Mouse (Mus musculus) hindbrain, embryonic 15.5 days (tissue): Measurements from ENCODE around the gene Clca4b. TPM values are rescaled to one million over a fixed set of nuclear protein-coding genes. Genes with fewer than 3 reads are reported as not detected.
"Not testable (repeated sequence)": the region's sequence is repeated elsewhere in the genome, so short reads cannot be mapped to it uniquely, and the experiment has no call there.

Experiments used
- ATAC-seq: fragments of 200-750 bp; cut with Nextera tagmentation; 2 replicates; pipeline ENCODE4 v1.8.0; 2017; ENCODE audit warnings: low read depth, moderate number of reproducible peaks, moderate TSS enrichment; ENCODE audit not compliant: low FRiP score
- H3K27ac ChIP-seq: fragments of 300-500 bp; sonication (generic); replicated peaks from 2 replicates; pipeline ENCODE4 v1.5.1; 2015; ENCODE audit warnings: mild to moderate bottlenecking, inconsistent platforms
- H3K27me3 ChIP-seq: fragments of 300-500 bp; sonication (generic); 2 replicates; pipeline ENCODE4 v1.6.1; 2015; ENCODE audit warnings: control low read depth, inconsistent platforms
- H3K36me3 ChIP-seq: fragments of 300-500 bp; sonication (generic); 2 replicates; pipeline ENCODE4 v1.6.1; 2015; ENCODE audit warnings: control low read depth, inconsistent platforms
- H3K4me1 ChIP-seq: fragments of 300-500 bp; sonication (generic); replicated peaks from 2 replicates; pipeline ENCODE4 v1.6.1; 2015; ENCODE audit warnings: control low read depth, inconsistent platforms
- H3K4me2 ChIP-seq: fragments of 300-500 bp; sonication (generic); 2 replicates; pipeline ENCODE4 v1.6.1; 2015; ENCODE audit warnings: moderate library complexity, mild to moderate bottlenecking, inconsistent platforms
- H3K4me3 ChIP-seq: fragments of 300-500 bp; sonication (generic); 2 replicates; pipeline ENCODE4 v1.5.1; 2015; ENCODE audit warnings: mild to moderate bottlenecking, inconsistent platforms
- H3K9ac ChIP-seq: fragments of 300-500 bp; sonication (generic); 2 replicates; pipeline ENCODE4 v1.6.1; 2015; ENCODE audit warnings: inconsistent platforms
- H3K9me3 ChIP-seq: fragments of 300-500 bp; sonication (generic); 2 replicates; pipeline ENCODE4 v1.6.1; 2016; ENCODE audit warnings: control low read depth, inconsistent platforms
- WGBS: fragments of 180-500 bp; shearing (Covaris S2); methylation state at CpG from one replicate; pipeline ENCODE4 v1.1.7; 2015; 5-methylcytosine and 5-hydroxymethylcytosine counted together
- polyA plus RNA-seq: library from polyadenylated mRNA; unstranded; fragments of >200 nt; fragmentation: Nextera tagmentation; extraction: Ambion mirVana; gene quantifications from 2 replicates; pipeline ENCODE4 v1.2.1, GENCODE M21; 2015

Clca4b gene
- not detected in 2 replicates for polyA plus RNA-seq

- ATAC-seq, result no peak
- H3K27me3 ChIP-seq, result no peaks in the 10 kb centered on the region
- no peaks in the 10 kb centered on the region for H3K36me3 ChIP-seq
- no peak within 1 kb of the TSS for H3K9ac ChIP-seq
- H3K9me3 ChIP-seq, result no peaks in the 10 kb centered on the region
- no peak within 1 kb of the TSS for H3K4me2 ChIP-seq
- H3K4me3 ChIP-seq, result no peak within 1 kb of the TSS
- no peak within 1 kb of the TSS for H3K27ac ChIP-seq
- no peaks in the 10 kb centered on the region for H3K4me1 ChIP-seq
These were observed at the start of gene Clca4b for GRCm38 (mm10) chr3:144932335-144932734. Gene Clca4b (minus strand): TSS chr3:144932529.

- no peaks in the 10 kb centered on the region for H3K36me3 ChIP-seq
- 86% methylated on average over 6 of the region's 6 CpGs for WGBS
- H3K4me2 ChIP-seq, result no peak overlapping the region
These were observed 48.2 kb upstream of the Clca4b start for GRCm38 (mm10) chr3:144980551-144980950.

GRCm38 (mm10) chr3:144977631-144978030 is 45.3 kb upstream of the Clca4b start:
- no peak overlapping the region for H3K4me2 ChIP-seq
- no peaks in the 10 kb centered on the region for H3K9me3 ChIP-seq
- no peaks in the 10 kb centered on the region for H3K27me3 ChIP-seq
- no peak for ATAC-seq
- WGBS, result 15% methylated on average over 4 of the region's 4 CpGs
- H3K27ac ChIP-seq, result no peak overlapping the region
- H3K4me1 ChIP-seq, result no peaks in the 10 kb centered on the region
- H3K9ac ChIP-seq, result no peak overlapping the region
- H3K36me3 ChIP-seq, result no peaks in the 10 kb centered on the region
- H3K4me3 ChIP-seq, result no peak overlapping the region

More at GRCm38 (mm10) chr3:144980551-144980950, 48.2 kb upstream of the Clca4b start:
- H3K9ac ChIP-seq, result no peak overlapping the region
- no peaks in the 10 kb centered on the region for H3K9me3 ChIP-seq
- H3K4me3 ChIP-seq, result no peak overlapping the region
- no peaks in the 10 kb centered on the region for H3K4me1 ChIP-seq
- no peak overlapping the region for H3K27ac ChIP-seq
- no peaks in the 10 kb centered on the region for H3K27me3 ChIP-seq
- ATAC-seq, result no peak

- no peaks in the 10 kb centered on the region for H3K9me3 ChIP-seq
- no peak for ATAC-seq
- no peaks in the 10 kb centered on the region for H3K27me3 ChIP-seq
- no peak overlapping the region for H3K4me3 ChIP-seq
- H3K9ac ChIP-seq, result no peak overlapping the region
- WGBS, result 68% methylated on average over 1 of the region's 1 CpGs
- no peak overlapping the region for H3K4me2 ChIP-seq
- H3K36me3 ChIP-seq, result no peaks in the 10 kb centered on the region
- H3K27ac ChIP-seq, result no peak overlapping the region
- no peaks in the 10 kb centered on the region for H3K4me1 ChIP-seq
These were observed 43.8 kb upstream of the Clca4b start for GRCm38 (mm10) chr3:144976091-144976490.

- Histone ChIP-seq H3K9ac (no peak within 1 kb of the TSS), H3K27ac (no peak within 1 kb of the TSS), H3K36me3 (no peaks in the 10 kb centered on the region), H3K27me3 (no peaks in the 10 kb centered on the region), H3K4me3 (no peak within 1 kb of the TSS), H3K4me1 (no peaks in the 10 kb centered on the region), H3K4me2 (no peak within 1 kb of the TSS), H3K9me3 (no peaks in the 10 kb centered on the region)
- ATAC-seq, result no peak
These were observed 42.6 kb upstream of the Clca4b start, which contains the start of gene Clca4a for GRCm38 (mm10) chr3:144974945-144975344. Gene Clca4a (minus strand): TSS chr3:144975045.

GRCm38 (mm10) chr3:144971553-144972270 is 39.4 kb upstream of the Clca4b start:
- 77% methylated on average over 9 of the region's 9 CpGs for WGBS
- Histone ChIP-seq H3K27ac (no peak overlapping the region), H3K4me1 (no peaks in the 10 kb centered on the region), H3K4me3 (no peak overlapping the region), H3K4me2 (no peak overlapping the region), H3K9ac (no peak overlapping the region), H3K9me3 (no peaks in the 10 kb centered on the region), H3K27me3 (no peaks in the 10 kb centered on the region), H3K36me3 (no peaks in the 10 kb centered on the region)
- ATAC-seq, result no peak

GRCm38 (mm10) chr3:144969755-144970154 is 37.4 kb upstream of the Clca4b start:
- Histone ChIP-seq H3K9me3 (no peaks in the 10 kb centered on the region), H3K27ac (no peak overlapping the region), H3K36me3 (no peaks in the 10 kb centered on the region), H3K4me3 (no peak overlapping the region), H3K27me3 (no peaks in the 10 kb centered on the region), H3K4me1 (no peaks in the 10 kb centered on the region), H3K9ac (no peak overlapping the region), H3K4me2 (no peak overlapping the region)
- 83% methylated on average over 1 of the region's 1 CpGs for WGBS
- no peak for ATAC-seq

GRCm38 (mm10) chr3:144966074-144966473 is 33.7 kb upstream of the Clca4b start:
- no peak overlapping the region for H3K4me2 ChIP-seq
- 79% methylated on average over 4 of the region's 4 CpGs for WGBS
- ATAC-seq, result no peak
- no peaks in the 10 kb centered on the region for H3K9me3 ChIP-seq
- no peaks in the 10 kb centered on the region for H3K4me1 ChIP-seq
- no peaks in the 10 kb centered on the region for H3K27me3 ChIP-seq
- no peaks in the 10 kb centered on the region for H3K36me3 ChIP-seq
- no peak overlapping the region for H3K27ac ChIP-seq
- H3K4me3 ChIP-seq, result no peak overlapping the region
- H3K9ac ChIP-seq, result no peak overlapping the region

GRCm38 (mm10) chr3:144950829-144951228 is 18.5 kb upstream of the Clca4b start:
- H3K27me3 ChIP-seq, result no peaks in the 10 kb centered on the region
- no peaks in the 10 kb centered on the region for H3K9me3 ChIP-seq
- H3K4me1 ChIP-seq, result no peaks in the 10 kb centered on the region
- H3K4me3 ChIP-seq, result no peak overlapping the region
- H3K36me3 ChIP-seq, result no peaks in the 10 kb centered on the region
- H3K9ac ChIP-seq, result no peak overlapping the region
- no peak overlapping the region for H3K4me2 ChIP-seq
- no peak for ATAC-seq
- 67% methylated on average over 4 of the region's 4 CpGs for WGBS
- no peak overlapping the region for H3K27ac ChIP-seq

GRCm38 (mm10) chr3:144947376-144947775 is 15.0 kb upstream of the Clca4b start:
- WGBS, result 18% methylated on average over 5 of the region's 5 CpGs
- H3K4me2 ChIP-seq, H3K27ac ChIP-seq, H3K4me1 ChIP-seq, H3K9me3 ChIP-seq, H3K27me3 ChIP-seq, ATAC-seq, H3K4me3 ChIP-seq, H3K9ac ChIP-seq, H3K36me3 ChIP-seq: not testable (repeated sequence)

GRCm38 (mm10) chr3:144933625-144934024 is 1.3 kb upstream of the Clca4b start:
- not testable (repeated sequence) for H3K9ac ChIP-seq, H3K27me3 ChIP-seq, H3K4me3 ChIP-seq, H3K27ac ChIP-seq, H3K4me2 ChIP-seq, ATAC-seq, H3K4me1 ChIP-seq, H3K36me3 ChIP-seq, H3K9me3 ChIP-seq

- Histone ChIP-seq H3K4me3 (no peak overlapping the region), H3K4me1 (no peaks in the 10 kb centered on the region), H3K36me3 (no peaks in the 10 kb centered on the region), H3K9me3 (no peaks in the 10 kb centered on the region), H3K4me2 (no peak overlapping the region), H3K27me3 (no peaks in the 10 kb centered on the region), H3K9ac (no peak overlapping the region), H3K27ac (no peak overlapping the region)
- 91% methylated on average over 1 of the region's 1 CpGs for WGBS
- no peak for ATAC-seq
These were observed 722 bp upstream of the Clca4b start for GRCm38 (mm10) chr3:144933011-144933491.

- H3K27ac ChIP-seq, result no peak overlapping the region
- H3K9me3 ChIP-seq, result no peaks in the 10 kb centered on the region
- no peak overlapping the region for H3K4me3 ChIP-seq
- WGBS, result 84% methylated on average over 2 of the region's 2 CpGs
- no peaks in the 10 kb centered on the region for H3K4me1 ChIP-seq
- ATAC-seq, result no peak
- H3K36me3 ChIP-seq, result no peaks in the 10 kb centered on the region
- H3K4me2 ChIP-seq, result no peak overlapping the region
- no peaks in the 10 kb centered on the region for H3K27me3 ChIP-seq
- H3K9ac ChIP-seq, result no peak overlapping the region
These were observed 18.3 kb downstream of the Clca4b start for GRCm38 (mm10) chr3:144914014-144914413.
